Mouse (Mus musculus) cerebellum, adult 2 months (tissue): ENCODE data around the gene Pbxip1.

ENCODE experiments used
- CTCF ChIP-seq: fragments of 200-500 bp; IDR thresholded peaks from 2 replicates; pipeline ENCODE4 v1.5.1; 2011; ENCODE audit warnings: low read depth, mild to moderate bottlenecking, control low read depth, low read length, moderate library complexity, borderline replicate concordance; ENCODE audit not compliant: insufficient read depth
- POLR2A ChIP-seq: fragments of 200-500 bp; IDR thresholded peaks from 2 replicates; pipeline ENCODE4 v1.6.1; 2011; ENCODE audit warnings: low read length, control low read depth, borderline replicate concordance; ENCODE audit not compliant: insufficient read depth

DNA sequence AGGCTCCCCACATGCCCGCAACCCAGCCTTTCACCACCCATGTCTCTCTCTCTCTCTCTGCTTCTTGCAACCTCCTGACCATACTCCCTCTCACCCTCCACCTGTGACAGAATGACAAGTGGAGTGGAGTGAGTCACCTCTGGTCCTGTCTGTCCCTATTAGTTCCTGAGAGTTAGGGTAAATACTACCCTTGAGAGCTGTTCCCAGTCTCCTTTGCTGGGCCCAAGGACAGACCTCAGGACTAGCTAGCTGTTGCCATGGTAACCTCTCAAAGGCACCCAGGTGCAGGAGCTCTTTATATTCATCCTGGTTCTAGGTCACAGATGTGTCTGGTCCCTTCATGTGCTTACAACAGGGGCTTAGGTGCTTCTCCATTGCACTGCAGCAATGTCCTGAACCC, 15.4 kb downstream of the Pbxip1 start:
- TF ChIP-seq CTCF, result no peak
- TF ChIP-seq POLR2A, result no peak
